Mouse (Mus musculus) midbrain, embryonic 11.5 days (tissue): ENCODE measurements at regions not wholly inside any gene's neighbourhood (a gene's known extent, or its start where the extent isn't known, plus 50 kb on each side); places are given as distances from the start of the nearest gene placed in this dataset.

Experiments
- ATAC-seq: fragments of 200-750 bp; cut with Nextera tagmentation; 2 replicates; pipeline ENCODE4 v1.8.0; 2017; ENCODE audit warnings: moderate TSS enrichment, moderate library complexity; ENCODE audit not compliant: low FRiP score
- DNase-seq: peaks from one replicate; pipeline ENCODE4 v3.0.0; 2015; ENCODE audit warnings: low spot score; ENCODE audit errors: missing footprints
- H3K27ac ChIP-seq: fragments of 300-500 bp; sonication (generic); 2 replicates; pipeline ENCODE4 v1.5.1; 2014; ENCODE audit warnings: low read depth, low read length
- H3K27me3 ChIP-seq: fragments of 300-500 bp; sonication (generic); 2 replicates; pipeline ENCODE4 v1.6.1; 2014; ENCODE audit warnings: mild to moderate bottlenecking, low read length, moderate library complexity, mixed read lengths; ENCODE audit not compliant: control insufficient read depth, insufficient read depth
- H3K36me3 ChIP-seq: fragments of 300-500 bp; sonication (generic); 2 replicates; pipeline ENCODE4 v1.6.1; 2014; ENCODE audit warnings: mild to moderate bottlenecking, low read length, moderate library complexity, mixed read lengths; ENCODE audit not compliant: control insufficient read depth, insufficient read depth
- H3K4me1 ChIP-seq: fragments of 300-500 bp; sonication (generic); 2 replicates; pipeline ENCODE4 v1.6.1; 2014; ENCODE audit warnings: low read length; ENCODE audit not compliant: control insufficient read depth, insufficient read depth
- H3K4me2 ChIP-seq: fragments of 300-500 bp; sonication (generic); 2 replicates; pipeline ENCODE4 v1.6.1; 2014; ENCODE audit warnings: mild to moderate bottlenecking, moderate library complexity
- H3K4me3 ChIP-seq: fragments of 300-500 bp; sonication (generic); 2 replicates; pipeline ENCODE4 v1.5.1; 2014; ENCODE audit warnings: low read depth, low read length
- H3K9ac ChIP-seq: fragments of 300-500 bp; sonication (generic); 2 replicates; pipeline ENCODE4 v1.6.1; 2014; ENCODE audit warnings: low read length
- H3K9me3 ChIP-seq: fragments of 300-500 bp; sonication (generic); 2 replicates; pipeline ENCODE4 v1.6.1; 2016; ENCODE audit warnings: low read length; ENCODE audit not compliant: control insufficient read depth
- WGBS: fragments of 180-500 bp; shearing (Covaris S2); extraction: QIAGEN DNeasy Blood & Tissue Kit; methylation state at CpG from one replicate; pipeline ENCODE4 v1.1.7; 2014; 5-methylcytosine and 5-hydroxymethylcytosine counted together

DNA sequence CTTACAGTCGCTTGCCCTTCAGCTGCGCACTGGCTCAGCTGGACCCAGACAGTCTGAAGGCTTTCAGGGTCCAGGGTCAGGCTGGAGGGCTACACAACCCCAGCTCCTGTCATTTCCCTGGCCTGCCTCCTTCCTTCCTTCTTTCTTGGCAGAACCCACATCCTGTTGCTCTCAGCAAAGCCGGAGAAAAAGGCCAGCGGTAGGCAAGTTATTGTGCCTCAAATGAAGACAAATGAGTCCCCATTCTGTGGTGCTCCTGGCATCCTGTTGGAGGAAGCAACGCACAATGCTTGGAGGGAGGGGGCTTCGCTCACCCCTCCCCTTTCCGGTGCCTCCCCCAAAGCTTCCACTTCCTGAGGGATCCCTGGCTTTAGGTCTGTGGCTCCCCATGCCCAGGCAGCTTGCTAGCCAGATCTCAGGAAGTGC, 203.4 kb upstream of the Fggy start:
- 62% methylated on average over 7 of the region's 7 CpGs for WGBS
- DNase-seq (no peak), ATAC-seq (no peak)
- Histone ChIP-seq H3K27ac (no peak overlapping the region), H3K9ac (no peak overlapping the region), H3K4me1 (no peaks in the 10 kb centered on the region), H3K36me3 (no peaks in the 10 kb centered on the region), H3K9me3 (no peaks in the 10 kb centered on the region), H3K4me2 (no peak overlapping the region), H3K27me3 (no peaks in the 10 kb centered on the region), H3K4me3 (no peak overlapping the region)

DNA sequence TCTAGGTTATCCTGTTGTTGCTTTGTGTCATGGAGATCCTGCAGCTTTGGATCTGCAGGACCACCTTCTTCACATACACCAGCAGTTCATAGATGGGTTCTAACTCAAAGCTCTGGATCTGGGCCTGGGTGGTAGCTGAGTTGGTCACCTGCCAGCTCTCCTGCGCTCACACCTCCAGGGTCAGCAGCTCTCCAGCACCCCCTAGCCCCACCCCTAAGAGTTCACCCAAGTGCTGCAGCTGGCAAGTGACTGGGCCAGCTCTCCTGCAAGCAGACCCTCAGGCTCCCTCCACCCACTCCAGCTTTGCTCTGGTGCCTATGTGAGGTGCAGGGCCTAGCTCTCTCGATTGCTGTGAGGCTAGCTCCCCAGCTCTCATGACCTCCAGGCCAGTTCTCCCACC, 198.6 kb upstream of the Fggy start:
- H3K27ac ChIP-seq, result no peak overlapping the region
- H3K27me3 ChIP-seq, result no peaks in the 10 kb centered on the region
- WGBS, result 71% methylated on average over 2 of the region's 2 CpGs
- no peak overlapping the region for H3K4me2 ChIP-seq
- peaks cover 6% of the 10 kb centered on the region; the same call in 1 of the 2 replicates for H3K4me1 ChIP-seq
- no peaks in the 10 kb centered on the region for H3K36me3 ChIP-seq
- H3K9ac ChIP-seq, result no peak overlapping the region
- ATAC-seq (no peak), DNase-seq (no peak)
- no peaks in the 10 kb centered on the region for H3K9me3 ChIP-seq
- H3K4me3 ChIP-seq, result no peak overlapping the region

DNA sequence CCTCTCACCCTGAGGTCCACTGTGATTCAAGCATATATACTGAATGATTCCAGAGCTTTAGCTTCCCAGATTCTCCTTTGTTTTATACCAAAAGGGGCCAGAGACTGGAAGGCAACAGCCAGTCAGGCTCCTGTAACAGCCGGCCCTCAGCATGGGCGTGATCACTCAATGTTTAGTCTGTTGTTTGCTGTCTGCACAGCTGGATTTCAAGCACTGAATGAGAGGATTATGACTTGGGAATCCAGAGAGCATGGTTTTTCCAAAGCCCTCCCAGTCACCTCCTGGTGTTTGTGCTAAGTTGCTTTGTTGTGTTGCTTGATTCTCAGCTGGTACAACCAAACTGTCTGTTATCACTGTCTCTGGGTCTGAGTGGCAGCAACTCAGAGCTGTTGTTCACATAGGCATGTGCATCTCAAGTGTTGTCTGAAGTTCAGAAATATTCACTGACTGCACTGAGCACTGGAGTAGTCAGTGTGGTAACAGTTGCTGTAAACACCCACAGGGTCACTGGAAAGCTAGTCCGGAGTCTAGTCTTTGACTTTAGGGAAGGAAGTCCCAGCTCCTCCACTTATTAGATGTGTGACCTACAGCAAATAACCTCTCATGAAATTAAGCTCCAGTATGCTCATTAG, 196.9 kb upstream of the Fggy start:
- Histone ChIP-seq H3K4me1 (peaks cover 6% of the 10 kb centered on the region; the same call in 1 of the 2 replicates), H3K27ac (no peak overlapping the region), H3K4me2 (no peak overlapping the region), H3K9me3 (no peaks in the 10 kb centered on the region), H3K27me3 (no peaks in the 10 kb centered on the region), H3K36me3 (no peaks in the 10 kb centered on the region), H3K9ac (no peak overlapping the region), H3K4me3 (no peak overlapping the region)
- peak; percentile 73 for ATAC-seq
- 30% methylated on average over 3 of the region's 3 CpGs for WGBS
- no peak for DNase-seq

DNA sequence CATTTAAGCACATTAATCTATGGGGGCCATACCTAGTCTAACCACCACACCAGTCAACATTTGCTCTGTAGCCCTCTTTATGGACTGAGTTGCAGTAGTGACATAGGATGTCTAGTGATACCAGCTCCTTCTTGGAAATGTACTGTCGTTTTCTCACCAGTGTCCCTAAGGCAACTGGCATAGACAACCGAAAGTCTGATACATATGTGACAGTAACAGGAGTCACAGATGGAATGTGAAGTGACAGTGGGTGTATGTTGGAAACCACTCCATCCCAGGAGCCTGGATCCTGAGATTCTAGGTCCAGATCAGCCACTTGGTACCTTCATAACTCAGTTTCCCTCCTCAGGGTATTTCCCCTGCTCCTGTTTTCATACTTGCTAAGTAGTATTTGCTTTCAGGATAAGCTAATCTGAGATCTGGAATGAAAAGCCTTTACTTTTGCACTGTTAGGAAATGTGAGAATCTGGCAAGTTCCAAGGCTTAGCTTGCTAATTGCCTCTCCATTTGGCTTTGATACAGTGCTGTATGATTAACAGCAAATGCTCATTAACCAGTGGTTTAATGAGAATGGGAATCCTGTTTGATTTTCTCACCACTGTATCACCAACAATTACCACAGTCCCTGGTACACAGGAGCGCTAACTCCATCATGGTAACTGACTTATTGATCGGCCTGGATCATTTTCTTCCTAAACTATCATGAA, 192.8 kb upstream of the Fggy start:
- 90% methylated on average over 4 of the region's 4 CpGs for WGBS
- ATAC-seq, result no peak
- Histone ChIP-seq H3K4me3 (no peak overlapping the region), H3K27ac (no peak overlapping the region), H3K36me3 (no peaks in the 10 kb centered on the region), H3K4me2 (no peak overlapping the region), H3K9ac (no peak overlapping the region), H3K9me3 (no peaks in the 10 kb centered on the region), H3K27me3 (no peaks in the 10 kb centered on the region), H3K4me1 (peaks cover 6% of the 10 kb centered on the region; the same call in 1 of the 2 replicates)
- no peak for DNase-seq

DNA sequence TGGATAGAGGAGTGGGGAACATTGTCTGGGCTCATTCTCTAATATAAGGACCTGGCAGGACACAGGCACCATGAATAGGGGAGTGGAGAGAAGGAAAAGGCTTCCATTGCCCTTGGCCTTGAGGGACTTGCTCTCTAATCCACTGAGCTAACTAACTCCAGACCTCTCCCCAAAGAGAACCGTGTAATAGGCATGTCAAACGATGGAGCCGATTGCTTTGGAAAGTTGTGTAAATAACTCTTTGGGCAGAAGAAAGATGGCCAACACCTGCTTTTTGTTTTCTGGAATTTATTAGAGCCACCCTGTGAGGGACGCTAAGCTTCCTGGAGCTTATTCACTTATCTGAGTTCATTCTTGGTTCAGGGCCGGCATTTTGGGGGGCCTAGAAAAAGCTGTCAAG, 180.9 kb upstream of the Fggy start:
- no peaks in the 10 kb centered on the region for H3K36me3 ChIP-seq
- WGBS, result 76% methylated on average over 5 of the region's 5 CpGs
- DNase-seq, result no peak

DNA sequence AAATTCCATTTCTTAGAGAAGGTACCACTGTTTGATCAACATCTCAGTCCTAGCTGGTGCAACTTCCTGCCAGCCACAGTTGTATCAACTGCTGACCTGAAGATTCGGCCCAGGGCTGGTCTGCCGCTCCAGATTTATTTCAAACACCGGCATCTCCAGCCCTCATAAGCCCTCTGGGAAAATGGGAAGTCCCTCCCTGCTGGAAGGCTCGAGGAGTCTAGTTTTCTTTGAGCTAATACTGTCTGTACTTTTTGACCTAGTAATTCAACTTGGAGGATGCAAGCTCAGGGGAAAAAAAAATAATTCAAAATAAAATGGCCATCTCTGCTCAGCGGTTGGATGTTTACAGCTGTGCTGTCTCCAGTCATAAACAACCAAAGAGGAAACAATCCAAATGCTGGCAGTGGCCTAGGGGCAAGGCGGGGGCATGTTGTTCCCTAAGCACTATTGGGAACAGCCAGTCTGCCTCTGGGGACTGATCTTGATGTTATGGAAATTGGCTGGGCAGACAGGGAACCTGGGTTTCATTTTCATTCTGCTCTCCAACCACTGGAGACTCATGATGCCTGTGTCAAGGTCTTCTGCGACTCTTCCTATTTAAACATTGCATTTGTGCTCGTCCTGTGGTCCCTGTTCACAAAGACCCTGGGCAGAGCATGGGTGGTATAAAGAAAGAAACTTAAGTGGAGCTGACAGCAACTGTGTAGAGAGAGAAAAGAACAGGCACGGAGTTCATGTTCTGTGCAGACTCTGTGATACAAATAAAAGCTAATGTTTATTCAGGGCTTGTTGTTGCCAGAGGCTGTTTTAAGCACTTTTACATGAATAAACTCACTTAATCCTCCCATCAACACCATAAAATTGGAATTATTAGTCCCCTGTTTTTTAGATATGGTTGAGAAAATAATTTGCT, 179.8 kb upstream of the Fggy start:
- ATAC-seq (no peak), DNase-seq (no peak)

More for the DNA sequence above, 180.9 kb upstream of the Fggy start:
- Histone ChIP-seq H3K9me3 (no peaks in the 10 kb centered on the region), H3K4me2 (no peak overlapping the region), H3K27me3 (no peaks in the 10 kb centered on the region), H3K27ac (no peak overlapping the region), H3K4me1 (no peaks in the 10 kb centered on the region), H3K4me3 (no peak overlapping the region), H3K9ac (no peak overlapping the region)
- no peak for ATAC-seq

DNA sequence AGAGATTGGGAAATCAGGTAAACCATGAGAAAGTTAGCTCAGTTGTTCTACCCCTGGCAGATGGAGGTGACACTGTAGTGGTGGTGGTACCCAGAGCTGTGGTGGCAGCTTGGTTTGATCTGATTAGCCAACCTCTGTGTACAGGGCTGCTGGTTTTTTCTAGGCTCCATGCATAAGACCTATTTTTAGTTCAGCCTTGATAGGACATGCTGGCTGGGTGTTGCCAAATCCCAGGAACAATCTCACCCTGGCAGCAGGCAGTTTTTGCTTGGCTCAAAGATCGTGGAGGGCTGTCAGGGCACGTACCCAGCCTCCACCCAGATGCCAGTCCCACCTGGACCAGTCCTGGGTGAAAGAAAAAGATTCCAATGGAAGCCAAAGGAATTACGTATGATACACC, 178.7 kb upstream of the Fggy start:
- H3K4me1 ChIP-seq, result no peaks in the 10 kb centered on the region
- H3K4me3 ChIP-seq, result no peak overlapping the region
- H3K36me3 ChIP-seq, result no peaks in the 10 kb centered on the region
- WGBS, result 95% methylated on average over 3 of the region's 3 CpGs
- no peak overlapping the region for H3K9ac ChIP-seq
- DNase-seq (no peak), ATAC-seq (no peak)
- no peak overlapping the region for H3K27ac ChIP-seq
- H3K9me3 ChIP-seq, result no peaks in the 10 kb centered on the region
- no peaks in the 10 kb centered on the region for H3K27me3 ChIP-seq
- H3K4me2 ChIP-seq, result no peak overlapping the region

More for the DNA sequence above, 179.8 kb upstream of the Fggy start:
- Histone ChIP-seq H3K27me3 (no peaks in the 10 kb centered on the region), H3K36me3 (no peaks in the 10 kb centered on the region), H3K4me3 (no peak overlapping the region), H3K4me2 (no peak overlapping the region), H3K27ac (no peak overlapping the region), H3K9me3 (no peaks in the 10 kb centered on the region), H3K9ac (no peak overlapping the region), H3K4me1 (no peaks in the 10 kb centered on the region)
- WGBS, result 72% methylated on average over 9 of the region's 9 CpGs

DNA sequence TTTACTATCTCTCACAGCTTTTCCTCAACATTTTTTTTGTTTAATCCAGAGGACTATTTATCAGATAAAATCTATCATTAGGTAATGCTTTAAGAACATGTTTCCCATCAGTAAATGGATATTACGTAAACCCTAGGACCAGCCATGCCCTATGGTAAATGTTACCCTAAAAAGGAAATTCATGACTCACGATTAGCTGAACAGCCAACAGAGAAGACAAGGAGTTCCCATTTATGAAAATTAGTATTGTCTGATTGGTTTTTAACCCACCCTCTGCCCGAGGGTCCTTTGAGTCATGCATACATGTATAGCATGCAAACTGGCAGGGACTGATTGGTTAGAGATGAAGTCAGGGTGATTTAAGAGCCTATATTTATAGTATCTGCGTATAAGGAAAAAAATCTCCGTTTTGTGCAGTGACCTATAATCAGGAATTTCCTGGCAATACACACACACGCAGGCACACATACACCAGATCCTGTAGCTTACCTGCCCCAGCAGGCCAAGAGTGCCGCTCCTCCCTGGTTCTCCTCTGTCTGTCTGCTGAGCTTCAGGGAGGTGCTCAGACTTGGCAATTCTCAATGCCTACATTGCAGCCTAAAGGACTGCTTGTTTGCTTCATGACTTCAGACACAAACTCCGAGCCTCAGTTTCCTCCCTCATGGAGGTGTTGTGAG, 174.0 kb upstream of the Fggy start:
- no peak overlapping the region for H3K27ac ChIP-seq
- ATAC-seq, result no peak
- no peak for DNase-seq
- H3K4me2 ChIP-seq, result no peak overlapping the region
- H3K9ac ChIP-seq, result no peak overlapping the region
- 90% methylated on average over 8 of the region's 8 CpGs for WGBS
- H3K36me3 ChIP-seq, result no peaks in the 10 kb centered on the region
- no peaks in the 10 kb centered on the region for H3K4me1 ChIP-seq
- no peaks in the 10 kb centered on the region for H3K9me3 ChIP-seq
- H3K27me3 ChIP-seq, result no peaks in the 10 kb centered on the region
- H3K4me3 ChIP-seq, result no peak overlapping the region
